Mouse (Mus musculus) liver, postnatal 0 days (tissue): ENCODE data around the gene Hnrnpa2b1.

Source experiments
- CTCF ChIP-seq: sonication (generic); IDR thresholded peaks from 2 replicates; pipeline ENCODE4 v1.5.1; 2016; ENCODE audit warnings: antibody characterized with exemption, low read depth
- EP300 ChIP-seq: IDR thresholded peaks from 2 replicates; pipeline ENCODE4 v1.6.1; 2016; ENCODE audit warnings: antibody characterized with exemption, low read depth, mild to moderate bottlenecking

- TF ChIP-seq CTCF (no peak), EP300 (no peak)
Observed at GRCm38 (mm10) chr6:51470311-51471178, 851 bp upstream of the Hnrnpa2b1 start, which contains the start of gene Cbx3.
